Mouse (Mus musculus): ENCODE measurements around the gene Pah.

Gene Pah

GRCm38 (mm10) chr10:87503946-87504345, 17.6 kb upstream of the Pah start:
- peak; percentile 45 for DNase-seq (ENCODE audit: extremely low spot score)

DNA sequence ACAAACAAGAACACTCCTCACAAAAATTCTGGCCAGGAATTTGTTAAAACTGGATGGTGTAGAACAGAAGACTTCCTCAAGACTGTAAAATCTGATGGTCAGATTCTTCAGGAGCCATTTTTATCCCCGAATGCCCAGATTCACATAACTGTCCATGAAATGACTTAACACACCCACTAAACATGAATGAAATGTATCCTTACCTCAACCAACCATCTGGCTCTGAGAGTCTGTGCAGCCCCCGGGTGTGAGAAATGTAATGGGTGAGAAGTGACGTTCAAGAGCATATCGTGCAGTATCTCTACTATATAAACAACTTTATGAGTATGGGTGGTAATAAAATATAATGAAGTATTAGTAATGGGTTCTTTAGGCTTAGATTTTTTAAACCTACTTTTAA, 13.0 kb upstream of the Pah start:
- no peak for DNase-seq (ENCODE audit: extremely low spot score)

DNA sequence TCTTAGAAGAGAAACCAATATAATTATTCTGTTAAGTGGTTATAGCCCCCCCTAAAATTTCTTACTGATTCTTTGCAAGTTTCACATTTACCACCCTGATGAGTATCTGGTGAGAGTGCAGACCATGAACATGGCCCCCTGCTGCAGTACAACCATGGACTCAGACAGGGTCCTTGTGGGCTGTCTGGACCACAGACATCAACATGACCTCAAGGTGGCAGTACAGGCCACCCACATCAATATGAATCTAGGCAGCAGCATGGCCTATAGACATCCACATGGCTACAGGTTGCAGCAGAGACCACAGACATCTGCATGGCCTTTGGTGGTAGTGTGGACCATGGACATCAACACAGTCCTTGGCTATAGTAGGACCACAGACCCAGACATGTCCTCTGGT, 8.5 kb upstream of the Pah start:
- no peak for DNase-seq (ENCODE audit: extremely low spot score)

- DNase-seq (ENCODE audit: extremely low spot score) = no peak
Observed at GRCm38 (mm10) chr10:87518585-87518984, 3.0 kb upstream of the Pah start.

- DNase-seq (ENCODE audit: extremely low spot score) = no peak
Observed at GRCm38 (mm10) chr10:87520401-87521116, 1.0 kb upstream of the Pah start.

DNA sequence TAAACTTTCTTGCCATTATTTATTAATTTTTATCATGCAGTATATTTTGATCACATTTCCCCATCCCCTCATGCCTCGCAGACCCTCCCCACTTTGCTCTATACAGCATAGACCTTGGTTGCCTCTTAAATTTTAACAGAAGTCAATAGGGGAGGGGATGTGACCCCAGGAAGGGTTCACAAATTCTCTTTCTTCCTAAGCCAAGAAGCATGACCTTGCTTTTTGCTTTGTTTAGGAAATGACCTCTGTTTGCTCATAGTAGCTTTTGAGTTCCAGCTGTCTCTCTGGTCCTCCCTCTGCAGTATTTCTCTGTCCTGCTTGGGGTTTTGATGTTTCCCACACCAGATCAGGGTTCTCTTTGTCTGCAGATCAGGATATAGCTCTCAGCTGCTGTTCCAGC, 12.6 kb downstream of the Pah start:
- no peak for DNase-seq (ENCODE audit: extremely low spot score)

DNA sequence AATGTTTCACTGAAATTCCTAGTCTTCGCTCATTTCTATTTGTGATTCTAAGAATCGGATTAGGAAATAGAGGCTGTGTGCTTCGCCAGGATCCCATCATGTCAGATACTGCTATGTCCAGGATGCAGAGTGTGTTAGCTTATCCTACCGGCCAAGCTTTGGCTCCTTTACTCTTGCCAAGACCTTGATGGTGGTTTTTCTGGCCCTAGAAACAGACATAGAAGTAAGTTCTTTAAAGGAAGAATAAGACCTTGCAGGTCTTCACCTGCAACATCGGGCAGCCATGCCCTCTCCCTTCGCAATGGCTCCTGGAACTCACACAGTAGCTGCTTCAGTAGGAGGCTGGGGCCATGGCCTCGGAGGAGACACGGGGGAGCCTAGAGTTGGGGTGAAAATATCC, 24.2 kb downstream of the Pah start:
- DNase-seq (ENCODE audit: extremely low spot score) = no peak

GRCm38 (mm10) chr10:87546299-87547234, 25.0 kb downstream of the Pah start:
- peak; percentile 39 for DNase-seq (ENCODE audit: extremely low spot score)

GRCm38 (mm10) chr10:87552726-87553125, 31.1 kb downstream of the Pah start:
- DNase-seq (ENCODE audit: extremely low spot score) = peak; percentile 66

GRCm38 (mm10) chr10:87556441-87556840, 34.8 kb downstream of the Pah start:
- DNase-seq (ENCODE audit: extremely low spot score) = no peak

DNA sequence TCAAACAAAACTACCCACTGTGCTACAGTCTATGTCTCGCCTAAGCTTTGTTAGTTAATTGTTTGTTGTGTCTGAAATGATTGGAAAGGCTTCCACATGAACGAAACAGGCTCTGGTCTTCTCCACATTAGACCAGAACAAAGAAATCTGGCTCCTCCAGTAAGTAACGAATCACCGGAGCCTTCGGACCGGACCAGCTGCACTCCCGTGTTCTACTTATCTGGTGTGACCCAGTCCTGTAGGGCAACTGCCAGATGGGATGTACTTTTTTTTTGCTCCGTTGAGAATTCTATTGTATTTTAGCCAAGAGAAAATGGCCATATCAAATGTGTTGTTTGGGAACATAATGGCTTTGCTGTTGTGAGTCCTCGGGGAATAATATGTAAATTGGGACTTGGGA, 42.2 kb downstream of the Pah start:
- no peak for DNase-seq (ENCODE audit: extremely low spot score)

DNA sequence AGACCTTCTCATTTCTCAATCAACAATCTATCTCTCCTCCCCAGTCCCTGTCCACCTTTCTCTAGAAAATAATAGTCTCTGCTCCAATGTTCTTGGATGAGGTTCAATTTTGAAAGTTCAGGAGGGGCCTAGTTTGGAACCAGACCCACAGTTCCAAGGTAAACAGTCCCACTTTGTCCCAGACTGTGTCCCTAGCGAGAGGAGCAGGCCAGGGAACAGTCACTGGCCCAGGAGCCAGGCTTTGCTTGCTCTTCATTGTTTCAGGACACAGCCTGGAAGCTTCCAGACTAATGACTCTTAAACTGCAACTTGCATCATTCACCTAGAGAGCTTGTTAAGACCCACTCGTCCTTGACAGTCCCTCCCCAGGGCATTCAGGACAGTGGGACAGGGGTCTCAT, 44.1 kb downstream of the Pah start:
- no peak for DNase-seq (ENCODE audit: extremely low spot score)

DNA sequence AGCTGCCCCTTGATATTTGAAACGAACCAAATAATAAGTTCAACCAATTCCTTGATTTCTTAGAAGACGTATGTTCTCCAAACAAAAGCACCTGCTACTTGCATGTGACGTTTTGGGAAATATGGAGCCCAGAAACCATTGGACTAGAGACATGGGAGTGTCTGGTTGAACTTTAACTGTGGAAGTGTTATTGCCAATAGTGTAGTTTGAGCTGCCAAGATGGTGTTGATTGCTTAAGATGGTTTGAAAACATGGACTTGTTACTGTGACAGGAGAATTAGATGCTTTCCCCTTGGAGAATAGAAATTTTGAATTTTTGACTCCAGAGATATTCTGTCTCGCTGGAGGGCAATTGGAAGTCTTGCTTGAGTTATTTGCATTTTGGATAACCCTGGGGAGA, 50.9 kb downstream of the Pah start:
- no peak for DNase-seq (ENCODE audit: extremely low spot score)

DNA sequence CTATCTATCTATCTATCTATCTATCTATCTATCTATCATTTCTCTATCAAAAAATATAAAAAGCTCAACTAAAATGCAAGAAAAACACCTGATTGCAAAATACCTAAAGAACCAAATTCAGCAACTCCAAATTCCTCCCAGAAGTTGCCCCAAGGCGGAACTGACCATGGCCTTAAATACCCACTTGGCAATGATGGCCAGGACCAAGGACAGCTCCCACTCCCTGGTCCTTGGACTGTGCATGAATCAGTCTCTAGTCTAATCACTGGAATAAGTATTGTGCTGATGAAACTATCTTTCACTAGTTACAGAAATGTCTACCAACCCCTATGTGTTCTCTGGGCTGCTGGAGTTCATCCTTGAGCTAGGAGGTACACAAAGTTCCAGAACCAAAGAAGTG, 65.1 kb downstream of the Pah start:
- DNase-seq (ENCODE audit: extremely low spot score) = peak; percentile 35

DNA sequence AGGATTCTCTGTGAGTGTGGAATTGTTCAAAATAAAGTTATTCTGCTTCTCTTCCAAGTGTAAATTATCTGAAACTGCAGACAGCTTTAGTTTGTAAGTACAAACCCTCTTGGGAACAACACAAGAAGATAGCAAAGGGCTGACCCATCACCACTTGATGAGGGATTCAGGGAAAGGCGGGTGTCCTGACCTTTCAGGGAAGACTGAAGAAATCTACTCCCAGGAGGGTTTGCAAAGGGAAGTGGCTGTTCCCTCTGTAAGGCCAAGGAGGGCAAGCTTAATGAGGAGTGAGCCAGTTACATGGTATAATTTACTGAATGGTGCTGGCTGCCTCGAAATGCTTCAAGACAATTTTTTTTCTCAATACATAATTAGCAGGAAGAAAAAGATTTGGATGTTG, 72.3 kb downstream of the Pah start:
- DNase-seq (ENCODE audit: extremely low spot score) = no peak

DNA sequence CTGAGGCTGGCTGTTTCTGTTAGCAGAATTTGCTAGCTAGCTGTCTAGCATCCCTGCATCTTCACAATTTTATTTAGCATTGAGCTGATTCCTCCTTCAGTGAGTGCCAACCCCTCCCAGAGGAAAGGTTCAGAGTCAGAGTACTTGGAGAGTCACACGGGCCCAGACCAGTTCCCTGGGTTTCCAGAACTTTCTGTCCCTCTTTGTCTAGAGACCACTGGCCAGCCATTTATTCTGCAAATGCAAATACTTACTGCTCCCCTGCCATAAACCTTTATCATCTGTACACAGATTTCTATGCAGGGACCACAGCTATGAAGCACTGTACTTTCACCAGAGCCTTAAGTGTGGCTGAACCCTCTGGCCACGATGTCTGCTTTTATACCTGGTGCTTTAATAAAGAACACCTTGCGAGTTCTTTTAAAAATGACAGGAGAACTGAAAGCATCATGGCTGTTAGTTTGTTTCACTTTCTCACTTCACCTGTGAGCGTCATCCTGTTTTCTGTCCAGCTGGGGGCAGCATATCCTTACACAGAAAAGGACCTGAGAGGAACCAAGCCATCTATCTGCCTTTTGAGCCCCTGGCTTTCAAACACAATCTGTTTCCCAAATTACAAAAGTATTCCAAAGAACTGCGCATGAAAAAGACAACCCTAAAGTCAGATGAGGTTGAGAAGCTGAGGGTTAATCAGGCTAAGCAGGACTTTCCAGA, 74.9 kb downstream of the Pah start:
- peak; percentile 25 for DNase-seq (ENCODE audit: extremely low spot score)

DNA sequence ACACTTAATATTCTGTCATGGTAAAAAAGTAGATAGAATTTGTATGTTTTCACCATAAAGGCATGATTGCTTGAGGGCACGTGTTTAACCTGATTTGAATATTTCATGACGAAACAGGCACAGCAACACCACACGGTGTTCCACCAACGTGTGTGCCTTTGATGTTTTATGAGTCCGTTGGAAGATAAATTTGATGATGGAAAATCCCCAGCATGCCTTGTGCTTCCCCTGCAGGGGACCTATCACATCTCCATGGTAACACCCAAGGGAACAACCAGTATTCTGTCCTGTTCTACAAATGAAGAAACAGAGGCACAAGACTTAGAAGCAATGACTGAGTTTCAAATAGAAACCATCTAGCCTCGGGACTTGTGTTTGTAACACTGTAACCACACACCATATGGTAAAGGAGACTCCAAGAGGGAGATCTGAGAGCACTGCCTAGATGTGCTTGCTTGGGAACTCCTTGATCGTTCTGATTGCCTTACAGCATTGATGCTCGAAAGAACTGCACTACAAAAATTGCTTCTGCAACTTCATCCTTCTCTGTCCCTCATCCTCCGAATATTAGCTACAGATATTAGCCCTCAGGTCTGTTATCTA, 75.6 kb downstream of the Pah start:
- DNase-seq (ENCODE audit: extremely low spot score) = no peak

- DNase-seq (ENCODE audit: extremely low spot score) = no peak
Observed at GRCm38 (mm10) chr10:87602151-87602550, 80.6 kb downstream of the Pah start.

DNA sequence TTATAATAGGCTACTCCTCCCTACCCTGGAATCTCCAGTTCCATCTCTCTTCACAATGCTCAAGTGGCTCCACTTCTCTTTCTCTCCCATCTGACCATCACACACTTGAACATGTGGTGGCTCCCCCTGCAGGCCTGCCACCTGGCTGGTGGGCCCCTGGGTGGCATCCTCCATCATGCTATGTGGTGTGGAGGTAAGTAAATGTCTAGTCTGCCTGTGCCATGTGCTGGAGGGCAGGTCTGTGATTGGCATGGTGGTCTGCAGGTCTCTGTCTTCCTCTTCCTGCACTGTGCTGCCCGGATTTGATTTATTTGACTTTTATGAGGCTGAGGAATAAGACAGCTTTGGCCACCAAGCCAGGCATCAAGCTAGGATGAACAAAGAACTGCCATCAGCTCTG, 103.6 kb downstream of the Pah start:
- DNase-seq (ENCODE audit: extremely low spot score) = no peak
